Mouse (Mus musculus): ENCODE results near the gene Cdrt4. TPM values are rescaled to one million over a fixed set of nuclear protein-coding genes. Genes with fewer than 3 reads are reported as not detected.

Gene Cdrt4
- polyA plus RNA-seq (2012; rRNA removed), result not detected in 2 replicates

DNA sequence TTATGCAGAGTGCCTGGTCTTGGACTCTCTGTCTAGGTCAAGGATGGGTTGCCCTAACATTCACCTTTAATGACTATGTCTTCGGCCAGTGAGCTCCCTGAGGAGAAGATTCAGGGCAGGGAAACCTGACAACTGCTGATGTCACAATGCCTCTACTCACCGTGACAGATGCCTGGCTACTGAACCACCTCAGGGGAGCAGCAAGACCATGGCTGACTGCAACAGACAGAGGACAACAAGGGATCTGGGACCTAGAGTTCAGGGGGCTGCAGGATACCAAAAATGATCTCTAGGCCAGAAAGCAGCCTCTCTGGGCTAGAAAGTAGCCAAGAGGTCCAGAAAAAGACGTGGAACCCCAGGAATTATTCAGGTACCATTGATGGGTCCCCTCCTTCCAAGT is at the start of gene Cdrt4:
Gene Cdrt4 (plus strand): TSS at position 182 of the 400 bp plus-strand sequence.
- no peaks in the 10 kb centered on the region for H3K4me1 ChIP-seq (ENCODE audit: control insufficient read depth, insufficient read depth, insufficient read length)
- H3K27me3 ChIP-seq (ENCODE audit: control insufficient read depth, insufficient read depth, low read length), result no peaks in the 10 kb centered on the region
- H3K27ac ChIP-seq (ENCODE audit: insufficient read depth, low read length), result no peak within 1 kb of the TSS
- H3K4me3 ChIP-seq (ENCODE audit: extremely low read depth, insufficient read depth, insufficient read length), result no peak within 1 kb of the TSS
- 86% methylated on average over 3 of the region's 3 CpGs for WGBS
- no peaks in the 10 kb centered on the region for H3K36me3 ChIP-seq (ENCODE audit: control insufficient read depth, insufficient read depth, low read length)
- DNase-seq (ENCODE audit: low read depth in 1 of 2, low spot score in 2 of 2), result no peak
- TF ChIP-seq POLR2A (IDR thresholded peaks at IDR 0.05; ENCODE audit: low read depth, low read length) (no peak), CTCF (IDR thresholded peaks at IDR 0.05; ENCODE audit: extremely low read depth, insufficient read depth, insufficient read length, insufficient replicate concordance) (no peak)

DNA sequence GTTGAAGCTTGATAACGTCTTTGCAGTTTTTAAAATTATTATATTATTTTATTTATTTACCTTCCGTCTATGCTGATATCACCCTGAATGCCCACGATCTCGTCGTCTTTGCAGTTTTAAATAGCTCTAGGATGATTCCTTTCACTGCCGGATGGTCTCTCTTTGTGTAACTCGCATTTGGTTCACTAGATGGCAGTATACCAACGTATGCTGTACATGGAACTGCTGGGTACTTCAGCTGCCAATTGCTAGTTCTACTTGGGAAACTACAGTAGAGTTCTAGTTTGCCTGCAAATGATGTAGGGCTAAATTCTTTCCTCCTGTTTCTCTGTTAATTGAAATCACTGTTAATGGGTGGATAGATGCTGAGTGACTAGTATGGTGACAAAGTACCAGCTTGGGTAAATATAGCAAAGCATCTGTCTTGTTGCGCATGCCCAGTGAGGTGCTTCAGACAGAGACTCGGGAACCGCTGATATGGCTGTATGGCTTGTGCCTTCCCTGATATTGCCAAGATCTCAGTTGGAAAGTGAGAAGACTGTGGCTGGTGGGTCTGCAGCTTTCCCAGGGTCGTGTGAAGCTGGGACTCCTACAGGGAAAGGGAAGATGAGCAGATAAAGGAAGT is 49.2 kb upstream of the Cdrt4 start:
- 31% methylated on average over 12 of the region's 12 CpGs for WGBS
- H3K4me1 ChIP-seq (ENCODE audit: control insufficient read depth, insufficient read depth, insufficient read length), result no peaks in the 10 kb centered on the region
- H3K27ac ChIP-seq (ENCODE audit: insufficient read depth, low read length), result no peak overlapping the region
- no peaks in the 10 kb centered on the region for H3K27me3 ChIP-seq (ENCODE audit: control insufficient read depth, insufficient read depth, low read length)
- H3K36me3 ChIP-seq (ENCODE audit: control insufficient read depth, insufficient read depth, low read length), result no peaks in the 10 kb centered on the region
- no peak overlapping the region for H3K4me3 ChIP-seq (ENCODE audit: extremely low read depth, insufficient read depth, insufficient read length)
- TF ChIP-seq CTCF (IDR thresholded peaks at IDR 0.05; ENCODE audit: extremely low read depth, insufficient read depth, insufficient read length, insufficient replicate concordance) (peak; percentile 18; the same call in 1 of the 2 replicates), POLR2A (IDR thresholded peaks at IDR 0.05; ENCODE audit: low read depth, low read length) (no peak)
- peak; percentile 34 for DNase-seq (ENCODE audit: low read depth in 1 of 2, low spot score in 2 of 2)

DNA sequence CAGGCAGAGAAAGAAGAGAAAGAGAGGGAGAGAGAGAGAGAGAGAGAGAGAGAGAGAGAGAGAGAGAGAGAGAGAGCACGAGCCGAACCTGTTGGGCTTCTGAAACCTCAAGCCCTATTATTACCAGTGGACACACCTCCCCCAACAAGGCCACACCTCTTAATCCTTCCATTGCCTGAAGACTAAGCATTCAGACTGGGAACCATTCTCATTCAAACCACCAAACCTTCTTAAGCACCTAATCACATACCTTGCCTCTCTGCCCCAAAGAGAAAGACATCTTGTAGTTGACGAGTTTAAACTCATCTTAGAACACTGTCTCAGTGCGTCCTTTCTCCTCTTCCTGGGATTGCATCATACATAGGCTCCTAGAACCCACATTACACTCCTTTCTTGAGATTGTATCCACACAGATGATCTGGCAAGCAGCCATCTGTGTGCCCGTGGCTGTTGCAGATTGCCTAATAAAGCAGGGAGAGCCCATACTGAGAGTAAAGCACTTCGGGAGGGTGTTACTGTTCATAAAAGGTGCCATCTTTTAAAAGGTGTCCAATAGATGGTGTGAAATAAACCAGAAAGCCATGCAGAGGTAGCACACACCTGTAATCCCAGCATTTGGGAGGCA is 47.0 kb upstream of the Cdrt4 start:
- H3K4me3 ChIP-seq (ENCODE audit: extremely low read depth, insufficient read depth, insufficient read length), result no peak overlapping the region
- TF ChIP-seq POLR2A (IDR thresholded peaks at IDR 0.05; ENCODE audit: low read depth, low read length) (no peak), CTCF (IDR thresholded peaks at IDR 0.05; ENCODE audit: extremely low read depth, insufficient read depth, insufficient read length, insufficient replicate concordance) (no peak)
- no peaks in the 10 kb centered on the region for H3K36me3 ChIP-seq (ENCODE audit: control insufficient read depth, insufficient read depth, low read length)
- DNase-seq (ENCODE audit: low read depth in 1 of 2, low spot score in 2 of 2), result no peak
- 67% methylated on average over 6 of the region's 6 CpGs for WGBS
- H3K27me3 ChIP-seq (ENCODE audit: control insufficient read depth, insufficient read depth, low read length), result no peaks in the 10 kb centered on the region
- H3K27ac ChIP-seq (ENCODE audit: insufficient read depth, low read length), result no peak overlapping the region
- H3K4me1 ChIP-seq (ENCODE audit: control insufficient read depth, insufficient read depth, insufficient read length), result no peaks in the 10 kb centered on the region

DNA sequence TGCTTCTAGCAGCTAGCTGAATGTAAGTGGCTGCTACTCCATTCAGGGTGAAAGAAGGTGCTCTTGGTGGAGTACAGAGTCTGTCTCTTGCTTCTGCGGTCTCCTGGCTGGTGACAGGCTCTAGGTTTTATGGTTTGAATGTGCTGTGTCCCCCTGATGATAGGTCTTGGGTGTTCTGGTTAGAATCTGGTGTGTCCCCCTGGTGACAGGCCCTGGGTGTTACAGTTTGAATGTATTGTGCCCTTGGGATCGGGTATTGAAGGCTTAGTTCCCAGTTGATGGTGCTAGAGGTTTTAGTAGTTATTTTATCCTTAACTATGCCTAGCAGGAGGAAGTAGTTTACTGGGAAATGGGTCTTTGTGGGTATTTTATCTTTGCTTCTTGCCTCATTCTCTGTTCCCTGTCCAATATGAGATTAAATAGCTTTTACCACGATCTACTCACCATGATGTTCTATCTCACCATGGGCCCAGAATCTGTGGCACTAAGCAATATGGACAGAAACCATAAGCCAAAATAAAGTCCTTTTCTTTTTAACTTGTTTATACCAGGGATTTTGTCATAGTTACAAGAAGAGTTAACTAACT is 41.2 kb upstream of the Cdrt4 start:
- Histone ChIP-seq H3K4me3 (ENCODE audit: extremely low read depth, insufficient read depth, insufficient read length) (no peak overlapping the region), H3K27me3 (ENCODE audit: control insufficient read depth, insufficient read depth, low read length) (no peaks in the 10 kb centered on the region), H3K27ac (ENCODE audit: insufficient read depth, low read length) (no peak overlapping the region), H3K4me1 (ENCODE audit: control insufficient read depth, insufficient read depth, insufficient read length) (no peaks in the 10 kb centered on the region), H3K36me3 (ENCODE audit: control insufficient read depth, insufficient read depth, low read length) (no peaks in the 10 kb centered on the region)
- WGBS, result 52% methylated on average over 3 of the region's 3 CpGs
- DNase-seq (ENCODE audit: low read depth in 1 of 2, low spot score in 2 of 2), result peak in 1 of 2 experiments; percentile 22
- TF ChIP-seq CTCF (IDR thresholded peaks at IDR 0.05; ENCODE audit: extremely low read depth, insufficient read depth, insufficient read length, insufficient replicate concordance) (no peak), POLR2A (IDR thresholded peaks at IDR 0.05; ENCODE audit: low read depth, low read length) (no peak)

DNA sequence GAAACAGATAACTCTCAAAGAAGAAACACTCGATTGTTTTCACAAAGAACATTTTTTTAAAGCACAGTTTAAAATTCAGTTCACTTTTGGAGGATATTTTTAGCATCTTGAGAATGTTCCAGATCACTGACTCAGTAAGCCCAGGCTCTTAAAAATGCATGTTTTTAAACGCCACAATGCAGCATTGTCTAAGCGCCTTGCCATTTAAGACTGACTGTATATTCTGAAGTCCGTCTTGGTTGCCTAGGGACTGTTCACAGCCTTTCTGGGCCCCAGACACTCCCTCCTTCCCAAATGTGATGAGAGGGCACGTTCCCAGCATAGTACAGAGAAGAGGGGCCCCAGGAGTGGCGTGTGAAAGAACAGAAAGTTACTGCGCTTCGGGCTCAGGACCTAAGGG is 39.6 kb upstream of the Cdrt4 start:
- no peak for DNase-seq (ENCODE audit: low read depth in 1 of 2, low spot score in 2 of 2)
- TF ChIP-seq CTCF (IDR thresholded peaks at IDR 0.05; ENCODE audit: extremely low read depth, insufficient read depth, insufficient read length, insufficient replicate concordance) (no peak), POLR2A (IDR thresholded peaks at IDR 0.05; ENCODE audit: low read depth, low read length) (no peak)
- no peak overlapping the region for H3K4me3 ChIP-seq (ENCODE audit: extremely low read depth, insufficient read depth, insufficient read length)
- 48% methylated on average over 8 of the region's 8 CpGs for WGBS
- H3K36me3 ChIP-seq (ENCODE audit: control insufficient read depth, insufficient read depth, low read length), result no peaks in the 10 kb centered on the region
- H3K27ac ChIP-seq (ENCODE audit: insufficient read depth, low read length), result peak overlapping the region; percentile 47
- no peaks in the 10 kb centered on the region for H3K27me3 ChIP-seq (ENCODE audit: control insufficient read depth, insufficient read depth, low read length)
- 0 out of 2 replicates have a peak, but pooled peaks cover 3% of the 10 kb centered on the region for H3K4me1 ChIP-seq (ENCODE audit: control insufficient read depth, insufficient read depth, insufficient read length)

DNA sequence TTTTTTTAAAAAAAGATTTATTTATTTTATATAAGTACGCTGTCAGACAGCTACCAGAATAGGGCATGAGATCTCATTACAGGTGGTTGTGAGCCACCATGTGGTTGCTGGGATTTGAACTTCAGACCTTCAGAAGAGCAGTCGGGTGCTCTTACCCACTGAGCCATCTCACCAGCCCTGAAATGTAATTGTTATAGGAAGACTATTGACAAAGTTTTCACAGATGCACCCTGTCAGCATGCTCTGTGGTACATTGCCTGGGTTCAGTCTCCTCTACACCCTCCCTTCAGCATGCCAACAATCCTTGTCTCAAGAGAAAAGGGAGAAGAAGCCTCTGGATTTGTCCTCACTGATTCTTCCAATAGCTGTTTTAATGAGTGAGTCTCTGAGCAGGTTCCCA is 37.9 kb upstream of the Cdrt4 start:
- no peak for DNase-seq (ENCODE audit: low read depth in 1 of 2, low spot score in 2 of 2)
- Histone ChIP-seq H3K4me1 (ENCODE audit: control insufficient read depth, insufficient read depth, insufficient read length) (0 out of 2 replicates have a peak, but pooled peaks cover 3% of the 10 kb centered on the region), H3K4me3 (ENCODE audit: extremely low read depth, insufficient read depth, insufficient read length) (no peak overlapping the region), H3K27me3 (ENCODE audit: control insufficient read depth, insufficient read depth, low read length) (no peaks in the 10 kb centered on the region), H3K36me3 (ENCODE audit: control insufficient read depth, insufficient read depth, low read length) (no peaks in the 10 kb centered on the region), H3K27ac (ENCODE audit: insufficient read depth, low read length) (no peak overlapping the region)
- 84% methylated on average over 2 of the region's 2 CpGs for WGBS
- TF ChIP-seq CTCF (IDR thresholded peaks at IDR 0.05; ENCODE audit: extremely low read depth, insufficient read depth, insufficient read length, insufficient replicate concordance), result no peak
- TF ChIP-seq POLR2A (IDR thresholded peaks at IDR 0.05; ENCODE audit: low read depth, low read length), result no peak
